Mouse (Mus musculus) lung, adult 10 weeks (tissue): ENCODE data around the gene Neo1. TPM values are rescaled to one million over a fixed set of nuclear protein-coding genes. Genes with fewer than 3 reads are reported as not detected.

Experiments
- polyA plus RNA-seq: library from polyadenylated mRNA; stranded (reverse); fragments of 350-450 nt; fragmentation: Illumina TruSeq; extraction: RNeasy Lipid Tissue Mini Kit (QIAGEN cat#74804); gene quantifications from one replicate; pipeline ENCODE4 v1.2.3, GENCODE M21; 2014; ENCODE audit warnings: low read depth, low replicate concordance; ENCODE audit not compliant: insufficient read depth

Gene Neo1
- polyA plus RNA-seq: 11.3 TPM

GRCm38 (mm10) chr9:59036159-59036731, at the start of gene Neo1:
Neo1 (minus strand) TSS chr9:59036441.

Other genes starting within 250 kb of the Neo1 start
- gene Hcn4, start 213.0 kb downstream of the Neo1 start, polyA plus RNA-seq: 0.11 TPM